Mouse (Mus musculus) G1E (cell line): Measurements from ENCODE around the gene Med27. TPM values are rescaled to one million over a fixed set of nuclear protein-coding genes. Genes with fewer than 3 reads are reported as not detected.
"Not testable (repeated sequence)": the region's sequence is repeated elsewhere in the genome, so short reads cannot be mapped to it uniquely, and the experiment has no call there.

Experiments
- ATAC-seq: 2 replicates; pipeline ENCODE4 v1.8.0; 2016; ENCODE audit warnings: mild to moderate bottlenecking; ENCODE audit not compliant: insufficient number of reproducible peaks, poor library complexity, low FRiP score, severe bottlenecking; ENCODE audit errors: extremely low read depth
- DNase-seq: peaks from one replicate; pipeline ENCODE4 v3.0.0; 2012; ENCODE audit warnings: low spot score
- H3K27me3 ChIP-seq: 2 replicates; pipeline ENCODE4 v1.6.1; 2012; ENCODE audit warnings: mild to moderate bottlenecking, low read length, inconsistent platforms; ENCODE audit not compliant: insufficient read depth
- H3K36me3 ChIP-seq: replicated peaks from 2 replicates; pipeline ENCODE3; 2012; ENCODE audit warnings: mild to moderate bottlenecking, inconsistent platforms
- H3K4me1 ChIP-seq: 2 replicates; pipeline ENCODE4 v1.6.1; 2012; ENCODE audit warnings: low read depth, low read length, inconsistent platforms, mixed read lengths; ENCODE audit not compliant: insufficient read depth
- H3K4me3 ChIP-seq: 2 replicates; pipeline ENCODE4 v1.5.1; 2012; ENCODE audit warnings: low read depth, mild to moderate bottlenecking, inconsistent platforms, low read length, moderate library complexity, mixed read lengths
- H3K9me3 ChIP-seq: replicated peaks from 2 replicates; pipeline ENCODE4 v1.6.1; 2012; ENCODE audit warnings: inconsistent platforms
- CTCF ChIP-seq: IDR thresholded peaks from 2 replicates; pipeline ENCODE4 v1.5.1; 2012; ENCODE audit warnings: low read depth, low read length, inconsistent platforms, mixed read lengths
- GATA1 ChIP-seq: IDR thresholded peaks from 2 replicates; pipeline ENCODE4 v1.6.1; 2012; ENCODE audit warnings: borderline replicate concordance, low read length, inconsistent platforms, mixed read lengths
- GATA2 ChIP-seq: IDR thresholded peaks from 2 replicates; pipeline ENCODE4 v1.6.1; 2012; ENCODE audit warnings: low read depth, low read length, inconsistent platforms, borderline replicate concordance
- POLR2AphosphoS5 ChIP-seq: IDR thresholded peaks from 2 replicates; pipeline ENCODE4 v1.6.1; 2012; ENCODE audit warnings: low read depth, low read length, inconsistent platforms; ENCODE audit not compliant: insufficient replicate concordance
- TAL1 ChIP-seq: conservative IDR thresholded peaks from 2 replicates; pipeline ENCODE4 v1.6.1; 2012; ENCODE audit warnings: low read depth, low read length, inconsistent platforms, mixed read lengths
- polyA plus RNA-seq: library from polyadenylated mRNA; stranded (reverse); fragments of >175 nt; gene quantifications from 2 replicates; pipeline ENCODE4 v1.2.3, GENCODE M21; 2012
- total RNA-seq, 2 experiments: library from RNA; stranded (forward) in 1 of 2; stranded (reverse) in 1 of 2; fragments of 200-1000 nt in 1 of 2; fragments of >200 nt in 1 of 2; fragmentation: Nextera tagmentation in 1 of 2; gene quantifications; 2 replicates each; pipeline ENCODE4 v1.2.3; 2014 to 2017

The Med27 gene
- total and polyA plus RNA-seq, 3 experiments, result 23.4 to 95.0 (median 58.1) TPM

- peaks cover 53% of the 10 kb centered on the region for H3K36me3 ChIP-seq
- H3K4me1 ChIP-seq, result no peaks in the 10 kb centered on the region
- no peaks in the 10 kb centered on the region for H3K9me3 ChIP-seq
- no peak overlapping the region for H3K4me3 ChIP-seq
- peaks cover 12% of the 10 kb centered on the region for H3K27me3 ChIP-seq
- ATAC-seq, result no peak
- no peak for DNase-seq
- TF ChIP-seq GATA1, result no peak
- no peak for TF ChIP-seq POLR2AphosphoS5
- TF ChIP-seq GATA2, result no peak
- TF ChIP-seq CTCF, result no peak
- no peak for TF ChIP-seq TAL1
Measured at GRCm38 (mm10) chr2:29523918-29524811, 177.5 kb downstream of the Med27 start.

- ATAC-seq (no peak), DNase-seq (no peak)
Measured at GRCm38 (mm10) chr2:29525273-29525805, 178.7 kb downstream of the Med27 start.

GRCm38 (mm10) chr2:29526266-29526665 lies 179.6 kb downstream of the Med27 start:
- no peak overlapping the region for H3K4me3 ChIP-seq
- peaks cover 43% of the 10 kb centered on the region for H3K36me3 ChIP-seq
- no peak for TF ChIP-seq GATA1
- TF ChIP-seq POLR2AphosphoS5, result no peak
- TF ChIP-seq GATA2, result no peak
- no peak for TF ChIP-seq CTCF
- TF ChIP-seq TAL1, result no peak
- H3K9me3 ChIP-seq, result no peaks in the 10 kb centered on the region
- DNase-seq (no peak), ATAC-seq (no peak)
- H3K27me3 ChIP-seq, result peaks cover 12% of the 10 kb centered on the region
- no peaks in the 10 kb centered on the region for H3K4me1 ChIP-seq

More at GRCm38 (mm10) chr2:29525273-29525805, 178.7 kb downstream of the Med27 start:
- Histone ChIP-seq H3K4me1 (no peaks in the 10 kb centered on the region), H3K9me3 (no peaks in the 10 kb centered on the region), H3K27me3 (peaks cover 12% of the 10 kb centered on the region), H3K36me3 (peaks cover 48% of the 10 kb centered on the region), H3K4me3 (no peak overlapping the region)
- TF ChIP-seq GATA1 (no peak), CTCF (no peak), POLR2AphosphoS5 (no peak), TAL1 (no peak), GATA2 (no peak)

GRCm38 (mm10) chr2:29527480-29527879 lies 180.9 kb downstream of the Med27 start:
- DNase-seq, H3K9me3 ChIP-seq: not testable (repeated sequence)

GRCm38 (mm10) chr2:29528811-29529210 lies 182.2 kb downstream of the Med27 start:
- TF ChIP-seq GATA2 (no peak), POLR2AphosphoS5 (no peak), CTCF (no peak)
- Histone ChIP-seq H3K36me3 (peaks cover 21% of the 10 kb centered on the region), H3K4me1 (no peaks in the 10 kb centered on the region), H3K4me3 (no peak overlapping the region), H3K27me3 (peaks cover 20% of the 10 kb centered on the region), H3K9me3 (no peaks in the 10 kb centered on the region)
- ATAC-seq (no peak), DNase-seq (no peak)

More at GRCm38 (mm10) chr2:29527480-29527879, 180.9 kb downstream of the Med27 start:
- not testable (repeated sequence) for H3K4me3 ChIP-seq, ATAC-seq, H3K4me1 ChIP-seq
- H3K36me3 ChIP-seq, result peaks cover 34% of the 10 kb centered on the region
- peaks cover 12% of the 10 kb centered on the region for H3K27me3 ChIP-seq

- ATAC-seq, DNase-seq, H3K4me1 ChIP-seq, H3K9me3 ChIP-seq, H3K4me3 ChIP-seq: not testable (repeated sequence)
- Histone ChIP-seq H3K27me3 (peaks cover 26% of the 10 kb centered on the region), H3K36me3 (peaks cover 11% of the 10 kb centered on the region)
Measured at GRCm38 (mm10) chr2:29529788-29530187, 183.2 kb downstream of the Med27 start.

GRCm38 (mm10) chr2:29532173-29532572 lies 185.6 kb downstream of the Med27 start:
- TF ChIP-seq CTCF, result no peak
- TF ChIP-seq POLR2AphosphoS5, result no peak
- no peak for TF ChIP-seq TAL1
- TF ChIP-seq GATA2, result no peak
- TF ChIP-seq GATA1, result no peak
- Histone ChIP-seq H3K9me3 (no peaks in the 10 kb centered on the region), H3K36me3 (no peaks in the 10 kb centered on the region), H3K27me3 (peaks cover 43% of the 10 kb centered on the region), H3K4me1 (no peaks in the 10 kb centered on the region), H3K4me3 (no peak overlapping the region)
- ATAC-seq (no peak), DNase-seq (no peak)
